Mouse (Mus musculus) monocyte, adult 5-6 weeks (primary cell): ENCODE results near the gene Tmem150b. TPM values are rescaled to one million over a fixed set of nuclear protein-coding genes. Genes with fewer than 3 reads are reported as not detected.
A peak's percentile ranks its signal among the peaks of the same experiment; 100 is the strongest.

Experiments used
- ATAC-seq: fragments of 153-309, 156-312 bp; replicated peaks from 2 replicates; pipeline ENCODE4 v1.8.0; 2017; ENCODE audit warnings: mild to moderate bottlenecking; ENCODE audit not compliant: low TSS enrichment, insufficient number of reproducible peaks, severe bottlenecking, poor library complexity, low FRiP score
- total RNA-seq: library from RNA; stranded (forward); fragments of 200-1000, 200-491, 200-594 nt; gene quantifications from 3 replicates; pipeline ENCODE4 v1.2.3, GENCODE M21; 2017

Gene Tmem150b
- total RNA-seq: 5.6 to 6.8 TPM (median 6.4 TPM) in 3 replicates

- ATAC-seq: no peak
Observed at GRCm38 (mm10) chr7:4725169-4725568, at the start of gene Tmem150b. Tmem150b (minus strand) TSS chr7:4725249.

GRCm38 (mm10) chr7:4771202-4771601 is 46.2 kb upstream of the Tmem150b start, which contains the start of gene Fam71e2:
Fam71e2 (minus strand) TSS chr7:4771302.
- ATAC-seq: no peak

- no peak for ATAC-seq
Observed at GRCm38 (mm10) chr7:4764946-4765710, 40.1 kb upstream of the Tmem150b start.

DNA sequence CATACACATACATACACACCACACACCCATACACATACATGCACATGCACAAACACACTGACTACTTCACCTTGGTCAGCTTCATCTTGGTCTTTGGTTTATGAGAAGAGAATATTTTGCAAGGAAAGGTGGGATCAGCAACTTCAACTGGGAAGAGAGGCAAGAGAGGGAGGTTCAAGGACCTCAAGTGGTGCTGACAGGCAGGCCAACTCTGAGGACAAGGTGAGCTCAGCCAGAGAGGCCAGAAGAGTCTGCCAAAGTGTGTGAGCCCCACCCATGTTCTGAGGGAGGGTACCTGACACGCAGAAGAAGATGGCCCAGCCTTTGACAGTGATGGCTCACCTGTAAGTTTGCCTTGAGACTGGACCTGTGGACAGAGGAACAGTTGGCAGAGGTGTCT is 34.6 kb upstream of the Tmem150b start:
- ATAC-seq: no peak

- ATAC-seq: 0 out of 2 replicates have a peak, but pooled peaks have one; percentile 29
Observed at GRCm38 (mm10) chr7:4752821-4753570, 27.9 kb upstream of the Tmem150b start, which contains the start of gene Cox6b2. Cox6b2 (minus strand) TSS chr7:4753094.

- no peak; the same call in 1 of the 2 replicates for ATAC-seq
Observed at GRCm38 (mm10) chr7:4751971-4752820, 27.1 kb upstream of the Tmem150b start.

DNA sequence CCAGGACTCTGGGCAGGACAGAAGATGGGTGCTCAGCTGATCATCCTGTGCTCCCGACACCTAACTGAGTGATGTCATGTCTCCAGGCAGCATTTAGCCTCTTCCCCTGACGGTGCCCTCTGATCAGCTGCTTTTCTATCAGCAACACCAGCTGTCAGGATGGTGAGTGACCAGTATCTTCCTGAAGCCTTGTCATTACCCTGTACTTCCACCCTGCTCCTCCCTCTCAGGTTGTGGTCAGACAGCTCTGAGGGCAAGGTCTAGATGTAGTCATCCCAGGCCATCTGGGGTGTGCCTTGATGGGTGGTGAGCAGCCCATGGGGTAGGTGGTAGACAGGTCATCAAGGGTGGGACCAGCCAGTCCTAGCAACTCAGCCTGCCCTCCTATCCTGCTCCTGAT is 24.1 kb upstream of the Tmem150b start:
- ATAC-seq: no peak

GRCm38 (mm10) chr7:4748321-4748720 is 23.3 kb upstream of the Tmem150b start:
- ATAC-seq: no peak

GRCm38 (mm10) chr7:4747156-4747899 is 22.3 kb upstream of the Tmem150b start:
- ATAC-seq: no peak

GRCm38 (mm10) chr7:4746326-4746980 is 21.4 kb upstream of the Tmem150b start:
- no peak for ATAC-seq

- no peak for ATAC-seq
Observed at GRCm38 (mm10) chr7:4744886-4745285, 19.8 kb upstream of the Tmem150b start.

DNA sequence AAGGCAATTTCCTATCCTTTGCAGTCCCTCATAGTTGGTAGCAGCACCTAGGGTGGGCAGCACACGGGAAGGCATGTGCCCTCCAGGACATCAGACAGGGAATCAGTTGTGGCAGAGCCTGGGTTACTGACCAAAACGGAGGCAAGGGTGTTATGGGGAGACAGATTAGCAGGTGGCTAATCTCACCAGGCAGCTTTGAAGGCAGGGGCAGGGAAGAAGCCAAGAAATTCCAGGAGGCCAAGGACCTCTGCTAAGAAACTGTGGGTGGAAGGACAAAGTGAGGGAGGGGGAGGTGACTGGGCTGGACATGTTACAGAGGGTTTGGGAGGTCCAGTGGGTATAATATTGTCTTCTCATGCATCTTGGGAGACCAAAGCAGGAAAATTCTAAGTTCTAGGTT is 18.3 kb upstream of the Tmem150b start:
- no peak for ATAC-seq

- no peak for ATAC-seq
Observed at GRCm38 (mm10) chr7:4742482-4742819, 17.4 kb upstream of the Tmem150b start.

- ATAC-seq: no peak
Observed at GRCm38 (mm10) chr7:4741672-4742481, 16.8 kb upstream of the Tmem150b start.

- ATAC-seq: no peak
Observed at GRCm38 (mm10) chr7:4741151-4741550, 16.1 kb upstream of the Tmem150b start.

DNA sequence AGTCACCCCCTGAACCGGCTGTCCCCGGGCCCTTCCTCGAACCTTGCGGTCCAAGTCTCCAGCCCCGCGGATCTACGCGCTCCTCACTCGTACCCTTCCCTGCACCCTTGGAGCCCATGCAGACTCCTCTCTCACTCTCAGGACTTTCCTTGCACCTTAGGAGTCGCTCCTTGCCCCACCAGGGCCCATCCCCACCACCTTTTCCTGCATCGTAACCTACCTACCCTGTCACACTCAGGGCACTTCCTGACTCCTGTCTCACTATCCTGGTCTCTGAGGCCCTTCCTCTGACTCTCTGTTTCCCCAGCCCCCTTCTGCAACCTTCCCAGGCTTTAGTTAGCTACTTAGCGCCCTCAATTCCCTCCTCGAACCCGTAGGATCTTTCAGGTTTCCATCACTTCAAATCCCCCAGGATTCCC is 15.3 kb upstream of the Tmem150b start:
- no peak for ATAC-seq
